Mouse (Mus musculus) thymus, postnatal 4 days (tissue): ENCODE measurements at regions not wholly inside any gene's neighbourhood (a gene's known extent, or its start where the extent isn't known, plus 50 kb on each side); places are given as distances from the start of the nearest gene placed in this dataset.

Source experiments
- DNase-seq: peaks from one replicate; pipeline ENCODE4 v3.0.0; 2021

DNA sequence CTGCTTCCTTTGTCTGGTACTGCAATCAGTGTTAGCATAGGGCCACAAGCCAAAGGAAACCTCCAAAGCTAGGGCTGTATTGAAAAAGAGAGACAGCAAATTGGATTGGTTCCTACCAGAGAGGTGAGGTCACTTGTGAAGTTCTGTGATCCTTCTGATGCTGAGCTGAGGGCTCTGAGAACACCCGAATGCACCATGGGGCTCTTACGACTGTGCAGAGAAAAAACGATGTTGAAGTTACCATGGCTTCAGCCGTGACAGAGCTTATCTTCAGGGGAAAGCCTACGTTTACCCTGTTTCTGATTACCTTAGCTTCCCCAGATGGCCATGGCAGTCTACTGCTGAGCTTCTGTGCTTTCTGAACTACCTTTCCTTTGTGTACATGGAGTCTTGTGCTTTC lies 53.9 kb upstream of the Fmo9 start:
- DNase-seq = no peak

DNA sequence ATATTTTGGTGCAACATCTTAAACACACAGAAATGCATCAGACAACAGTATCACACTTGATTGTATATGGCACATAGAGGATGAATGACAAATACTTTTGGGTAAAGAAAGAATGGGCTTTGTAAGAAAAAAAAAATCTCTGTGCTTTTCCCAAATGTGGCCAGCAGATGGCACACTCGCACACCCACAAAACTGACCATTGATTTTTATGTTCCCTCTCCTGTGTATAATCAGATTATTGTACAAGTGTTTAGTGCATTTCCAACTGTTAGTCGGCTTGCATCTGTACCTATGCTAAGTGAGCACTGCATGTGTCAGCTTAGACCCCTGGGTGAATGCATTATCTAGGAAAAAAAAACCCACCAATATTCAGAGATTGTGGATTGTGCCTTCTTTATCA lies 56.4 kb upstream of the Fmo9 start:
- DNase-seq = peak; percentile 18

DNA sequence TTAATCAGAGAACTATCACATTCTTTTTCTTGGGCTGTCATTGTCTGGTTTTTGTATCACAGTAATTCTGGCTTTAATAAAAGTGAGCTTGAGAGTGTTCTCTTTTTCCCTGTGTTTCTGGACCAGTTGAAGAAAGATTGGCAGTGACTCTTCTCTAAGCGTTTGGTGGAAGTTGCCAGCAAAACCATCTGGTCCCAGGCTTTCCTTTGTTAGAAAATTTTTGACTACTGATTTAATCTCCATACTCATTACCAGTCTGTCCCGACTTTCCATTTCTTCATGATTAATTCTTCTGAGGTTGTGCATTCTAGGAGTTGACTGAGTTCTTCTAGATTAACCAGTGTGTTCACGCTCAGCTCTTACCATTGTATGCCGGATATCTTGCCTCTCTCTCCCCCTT lies 68.6 kb upstream of the Fmo9 start:
- no peak for DNase-seq

DNA sequence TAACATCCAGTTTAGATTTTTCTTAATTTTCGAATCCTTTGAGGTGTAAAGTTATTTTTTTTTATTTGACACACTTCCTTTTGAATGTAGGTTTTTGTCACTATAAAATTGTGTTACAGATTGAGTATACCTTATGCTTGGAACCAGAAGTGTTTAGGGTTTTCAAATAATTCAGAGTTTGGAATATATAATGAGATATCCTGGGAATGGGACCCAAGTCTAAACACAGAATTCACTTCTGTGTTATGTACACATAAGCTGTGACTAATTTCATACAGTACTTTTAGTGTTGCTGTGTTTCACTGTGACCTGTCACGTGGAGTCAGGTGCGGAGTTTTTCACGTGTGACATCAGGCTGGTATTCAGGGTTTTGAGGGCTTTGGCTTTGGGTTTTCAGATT lies 69.1 kb upstream of the Fmo9 start:
- no peak for DNase-seq

DNA sequence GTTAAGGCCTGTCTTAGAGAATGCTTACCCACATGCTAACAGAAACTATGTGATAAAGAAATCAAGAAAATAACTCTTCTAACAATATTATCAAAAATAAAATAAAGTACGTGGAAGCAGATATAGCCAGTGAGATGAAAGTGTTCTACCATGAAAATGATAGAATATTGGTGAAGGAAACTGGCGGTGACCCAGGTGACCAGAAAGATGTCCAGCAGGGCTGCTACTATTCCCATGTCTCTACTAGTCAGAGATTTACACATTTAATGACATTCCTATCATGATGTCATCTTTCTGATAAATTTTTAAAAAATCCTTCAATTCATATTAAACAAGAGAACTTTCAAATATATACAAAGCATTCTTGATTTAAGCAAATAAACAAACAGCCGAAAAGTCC lies 69.8 kb upstream of the Fmo9 start:
- no peak for DNase-seq

DNA sequence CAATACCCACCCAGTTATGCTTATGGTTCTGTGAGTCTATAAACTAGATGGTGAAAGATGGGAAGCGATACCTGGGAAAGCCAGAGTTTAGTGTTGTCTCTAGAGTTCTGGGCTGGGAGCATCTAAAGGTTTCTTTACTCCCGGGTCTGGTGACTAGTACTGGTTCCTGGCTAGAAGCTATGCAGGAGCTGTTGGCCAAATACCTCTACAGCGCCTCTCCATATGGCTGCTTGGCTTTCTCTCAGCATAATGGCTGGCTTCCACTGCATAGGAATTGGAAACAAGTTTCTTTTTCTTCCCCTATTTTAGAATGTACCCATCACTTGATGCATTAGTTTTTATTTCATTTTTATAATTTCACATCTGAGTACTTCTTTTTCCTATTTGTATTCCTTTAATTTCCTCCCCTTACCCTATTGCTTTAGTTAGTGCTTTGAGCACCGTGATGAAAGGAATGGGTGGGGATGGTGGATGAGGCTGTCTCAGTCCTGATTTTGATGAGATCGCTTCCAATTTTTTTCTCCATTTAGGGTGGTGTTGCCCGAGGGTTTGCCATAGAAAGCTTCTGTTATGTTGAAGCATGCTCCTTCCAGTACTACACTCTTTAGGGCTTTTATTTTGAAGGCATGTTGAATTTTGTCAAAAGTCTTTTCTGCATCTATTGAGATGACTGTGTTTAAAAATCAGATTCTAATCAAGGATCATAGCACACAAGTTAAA lies 71.5 kb upstream of the Fmo9 start:
- no peak for DNase-seq

DNA sequence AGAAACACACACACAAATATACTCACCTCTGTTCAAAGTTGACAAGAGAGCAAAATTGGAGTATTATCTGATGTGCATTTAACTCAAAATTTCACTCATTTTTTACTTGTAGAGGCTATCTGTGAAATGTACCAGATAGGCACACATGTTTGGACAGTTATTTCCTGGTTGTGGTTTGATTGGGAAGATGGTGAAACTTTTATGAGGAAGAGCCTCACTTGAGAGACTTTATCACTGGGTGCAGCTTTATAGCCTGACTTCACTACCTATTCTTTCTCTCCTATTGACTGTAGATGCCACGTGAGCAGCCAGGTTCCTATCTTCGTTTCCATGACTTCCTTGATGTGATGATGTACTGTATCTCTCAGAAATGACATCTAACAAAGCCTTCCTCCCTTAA lies 77.3 kb upstream of the Fmo9 start:
- DNase-seq = no peak

DNA sequence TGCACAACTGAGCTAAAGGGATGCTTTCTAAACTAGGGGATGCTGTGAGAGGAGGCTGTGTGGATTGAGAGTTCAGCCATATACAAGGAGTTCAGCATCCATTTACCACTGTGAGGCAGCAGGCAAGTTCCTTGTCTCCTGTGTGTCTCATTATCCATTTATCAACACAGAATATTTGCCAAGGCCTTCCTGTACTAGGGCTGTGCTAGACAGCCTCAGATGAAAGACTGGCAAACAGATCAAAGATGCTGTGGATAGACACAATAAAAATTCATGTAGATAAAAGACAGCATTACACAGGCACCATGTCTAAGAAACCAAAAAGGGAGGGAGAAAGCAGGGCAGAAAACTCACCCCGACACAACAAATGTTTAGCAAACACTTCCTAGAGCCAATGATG lies 91.5 kb upstream of the Fmo9 start:
- DNase-seq = no peak

DNA sequence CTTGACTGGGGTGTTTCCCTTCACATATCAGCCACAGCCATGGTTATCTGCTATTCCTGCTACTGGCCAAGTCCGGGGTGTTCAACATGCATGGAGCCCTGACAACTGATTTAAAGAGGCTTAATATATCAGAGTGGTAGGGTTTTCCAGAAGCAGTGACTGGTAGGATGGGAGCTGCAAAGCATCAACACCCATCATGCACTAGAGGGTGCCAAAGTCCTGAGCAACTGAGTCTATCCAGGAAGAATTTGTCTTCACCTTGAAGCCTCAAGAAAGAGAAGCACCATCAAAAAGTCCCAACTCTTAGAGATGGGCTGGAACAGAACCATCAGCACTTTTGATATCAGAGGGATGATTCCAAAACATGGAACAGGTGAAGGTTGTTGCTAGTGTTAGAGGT lies 100.5 kb upstream of the Fmo9 start:
- DNase-seq = peak; percentile 24

DNA sequence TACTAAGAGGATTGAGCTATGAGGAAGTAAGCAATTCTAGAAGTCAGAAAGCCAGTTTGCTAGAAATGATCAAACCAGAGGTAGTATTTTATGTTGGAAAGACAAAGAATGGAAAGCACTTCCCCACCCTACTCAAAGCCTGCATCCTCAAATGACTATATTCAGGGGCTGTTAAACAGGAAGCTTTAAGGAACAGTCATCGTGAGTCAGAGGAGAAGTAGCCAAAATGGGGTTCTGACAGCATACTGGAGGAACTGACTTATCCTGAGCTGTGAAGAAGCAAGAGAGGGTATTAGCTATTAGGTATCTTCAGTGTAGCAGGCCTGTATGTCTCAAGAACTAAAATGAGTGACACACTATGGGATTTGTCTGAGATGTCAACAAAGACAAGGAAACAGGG lies 106.3 kb upstream of the Fmo9 start:
- DNase-seq = no peak

DNA sequence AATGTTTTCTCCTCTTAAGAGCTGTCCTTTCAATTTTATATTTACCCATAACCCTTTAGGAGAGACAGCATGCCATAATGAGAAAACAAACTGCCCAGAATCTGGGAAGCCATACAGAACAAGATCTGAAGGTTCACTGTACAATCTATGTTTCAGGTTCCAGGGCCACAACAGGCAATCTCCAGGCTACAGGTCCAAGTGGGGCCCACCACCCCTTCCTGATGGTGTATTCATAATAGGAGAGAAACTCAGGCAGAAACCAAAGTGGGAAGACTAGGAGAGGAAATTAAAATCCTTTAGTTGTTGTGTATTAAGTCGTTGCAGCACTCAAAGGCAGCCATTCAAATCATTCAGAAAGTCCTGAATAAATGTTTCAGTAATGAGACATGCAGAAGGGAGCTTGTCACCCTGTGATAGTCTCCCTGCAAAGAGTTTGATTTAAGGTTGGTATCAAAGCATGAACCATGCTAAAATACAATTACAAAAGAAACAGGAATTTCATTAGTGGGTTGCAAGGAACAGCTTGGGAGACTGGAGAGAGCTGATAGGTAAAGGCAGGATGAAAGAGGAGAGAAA lies 107.3 kb upstream of the Fmo9 start:
- no peak for DNase-seq

DNA sequence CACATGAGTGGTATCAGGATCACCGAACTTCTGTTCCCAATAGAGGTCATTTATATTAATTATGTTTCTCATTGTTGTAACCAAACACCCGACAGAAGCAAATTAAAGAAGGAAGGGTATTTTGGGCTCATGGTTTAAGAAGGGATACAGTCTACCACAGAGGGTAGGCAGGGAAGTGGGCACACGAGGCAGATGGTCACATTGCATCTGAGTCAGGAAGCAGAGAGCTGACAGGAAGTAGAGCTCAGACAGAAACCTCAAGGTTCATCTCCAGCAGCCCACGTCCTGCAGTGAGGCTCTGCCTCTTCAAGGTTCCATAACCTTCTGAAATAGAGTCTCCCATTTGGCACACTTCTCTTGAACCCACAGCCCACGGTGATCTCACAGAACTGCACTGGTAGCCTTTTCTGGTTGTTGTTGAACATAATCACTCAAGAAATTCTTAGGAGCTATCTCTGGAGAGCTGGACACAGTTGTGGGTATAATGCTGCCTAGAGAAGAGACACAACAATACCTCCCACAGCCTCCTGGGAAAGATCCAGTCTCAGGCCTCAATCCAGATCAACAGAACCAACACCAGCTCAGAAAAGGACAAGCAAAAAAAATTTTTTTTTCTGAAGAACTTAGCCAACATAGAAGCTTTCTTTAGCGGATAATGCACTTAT lies 111.5 kb upstream of the Fmo9 start:
- peak; percentile 12 for DNase-seq

DNA sequence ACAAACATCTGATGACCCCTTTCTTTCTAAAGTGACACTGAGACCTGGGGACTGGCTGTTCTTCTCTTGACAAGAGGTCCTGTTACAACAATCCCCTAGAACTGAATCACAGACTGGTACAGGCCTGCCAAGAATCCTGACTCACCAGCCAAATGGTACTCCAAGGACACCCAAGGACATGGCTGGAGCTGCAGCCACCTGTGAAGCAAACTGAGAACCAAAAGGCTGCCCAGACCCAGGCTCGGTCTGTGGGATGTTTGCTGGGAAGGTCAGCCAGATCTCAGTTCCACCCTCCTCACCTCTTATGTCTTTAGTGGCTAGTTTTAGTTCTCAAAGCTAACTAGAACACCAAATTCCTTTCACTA lies 112.1 kb upstream of the Fmo9 start:
- no peak for DNase-seq

DNA sequence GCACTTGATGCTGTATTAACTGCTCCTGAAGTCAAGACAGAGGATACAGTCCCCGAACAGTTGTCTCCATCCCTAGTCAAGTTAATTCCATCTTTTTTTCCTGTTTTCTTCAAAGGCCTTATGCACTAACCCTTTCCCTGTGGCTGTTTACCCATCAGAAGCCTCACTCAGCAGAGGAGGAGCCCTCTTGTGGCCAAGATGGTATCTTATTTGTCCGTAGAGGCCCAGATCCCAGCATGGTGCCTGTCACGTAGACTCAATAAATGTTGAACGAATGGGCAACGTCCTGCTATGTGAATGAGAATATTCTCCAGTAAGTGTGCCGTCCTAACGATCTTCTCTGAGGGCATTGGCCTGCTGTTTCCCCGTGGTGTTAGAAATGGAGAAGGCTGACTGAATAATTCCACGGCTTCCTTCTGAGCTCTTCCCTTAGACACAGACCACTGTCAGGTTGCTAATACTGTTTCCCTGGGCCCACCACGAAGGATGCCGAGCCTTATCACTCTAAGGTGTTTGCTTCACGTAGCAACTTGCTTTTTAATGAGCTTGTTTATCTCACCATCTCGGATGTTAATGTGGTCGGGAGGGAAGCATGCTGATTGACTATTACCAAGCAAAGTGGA lies 113.1 kb upstream of the Fmo9 start:
- no peak for DNase-seq

DNA sequence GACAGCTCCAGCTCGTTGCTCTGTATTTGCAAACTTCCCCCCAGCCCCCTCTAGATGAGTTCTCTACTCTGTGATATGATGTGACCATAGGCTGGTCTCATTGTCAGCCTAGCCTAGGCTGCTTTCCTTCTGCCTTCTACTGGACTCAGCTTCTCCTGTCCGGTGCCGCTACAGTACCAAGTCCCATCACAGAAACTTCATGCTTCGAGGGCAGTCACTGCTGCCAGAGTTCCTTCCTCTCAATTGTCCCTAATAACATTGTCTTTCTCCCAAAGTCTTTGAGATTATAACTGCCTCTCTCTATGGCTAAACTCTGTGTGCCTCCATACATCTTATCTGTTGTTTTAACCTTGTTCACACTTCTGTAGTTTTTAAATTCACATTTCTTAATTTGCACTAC lies 114.0 kb upstream of the Fmo9 start:
- DNase-seq = no peak

DNA sequence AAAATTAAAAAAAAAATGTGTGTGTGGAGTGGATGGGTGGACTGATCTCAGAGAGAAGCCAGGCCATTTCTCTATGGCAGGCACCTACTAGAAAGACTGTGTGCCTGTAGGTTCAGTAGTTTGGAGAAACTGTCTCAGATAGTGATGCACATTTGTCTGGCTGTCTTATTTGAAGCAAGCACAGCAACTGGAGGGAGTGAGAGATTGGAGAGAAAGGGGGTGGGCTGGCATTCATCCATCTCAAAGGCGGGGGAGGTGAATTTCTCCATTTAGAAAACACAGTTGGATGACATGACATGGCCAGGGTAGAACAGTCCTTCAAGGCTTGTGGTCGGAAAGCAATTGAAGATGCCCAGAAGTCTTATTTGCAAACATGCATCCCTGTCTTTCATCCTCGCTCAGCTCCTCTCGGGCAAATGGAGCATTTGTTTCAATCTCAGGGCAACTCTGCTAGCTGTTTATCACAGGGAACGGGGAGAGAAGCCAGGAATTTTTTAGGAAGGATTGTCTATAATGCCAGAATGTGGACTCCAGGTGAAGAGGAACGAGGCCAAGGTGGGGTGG lies 114.8 kb upstream of the Fmo9 start:
- DNase-seq = no peak

DNA sequence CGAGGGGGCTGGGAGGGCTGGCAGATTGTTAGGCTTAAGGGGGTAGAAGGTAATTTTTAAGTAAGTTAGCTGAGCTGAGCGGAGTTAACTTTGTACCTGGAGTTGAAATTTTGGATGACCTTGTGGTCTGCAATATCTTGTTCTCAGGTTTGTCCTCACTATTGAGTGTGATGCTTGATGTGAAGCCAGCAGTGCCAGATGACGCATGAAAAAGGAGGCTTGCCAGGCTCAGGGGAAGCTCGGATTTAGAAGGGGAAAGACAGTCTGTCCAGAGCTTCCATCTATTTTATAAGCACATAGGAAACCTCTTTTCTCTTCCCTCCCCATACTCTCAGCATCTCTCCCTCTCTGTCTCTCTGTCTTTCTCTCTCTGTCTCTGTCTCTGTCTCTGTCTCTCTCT lies 115.3 kb upstream of the Fmo9 start:
- DNase-seq = no peak

DNA sequence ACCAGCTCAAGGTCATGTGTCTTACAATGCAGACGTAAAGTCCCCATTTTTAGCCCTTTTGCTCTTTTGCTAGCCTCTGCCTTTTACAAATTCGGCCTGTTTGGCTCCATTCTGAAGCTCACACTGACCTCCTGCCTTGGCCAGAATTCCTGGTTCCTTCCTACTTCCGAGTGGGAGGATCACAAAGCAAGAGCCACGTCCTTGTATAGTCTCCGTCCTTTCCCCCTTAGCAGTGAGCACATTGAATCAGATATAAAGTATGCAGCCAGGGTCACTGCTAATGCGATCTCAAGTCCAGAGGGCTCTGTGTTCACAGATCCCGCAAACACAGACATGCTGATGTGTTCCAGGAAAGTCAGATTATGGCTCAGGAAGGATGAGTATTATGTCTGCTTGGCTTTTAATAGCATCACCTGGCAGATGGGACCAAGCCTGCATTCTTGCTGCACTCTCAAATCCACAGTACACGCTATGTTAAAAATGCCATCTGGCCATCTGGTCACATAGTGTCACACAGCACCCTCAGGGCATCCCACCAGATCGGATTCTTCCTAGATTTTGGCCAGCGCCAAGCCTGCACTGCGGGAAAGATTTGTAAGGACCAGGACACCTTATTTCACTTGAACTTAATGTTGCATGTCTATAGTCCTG lies 119.4 kb upstream of the Fmo9 start:
- no peak for DNase-seq

DNA sequence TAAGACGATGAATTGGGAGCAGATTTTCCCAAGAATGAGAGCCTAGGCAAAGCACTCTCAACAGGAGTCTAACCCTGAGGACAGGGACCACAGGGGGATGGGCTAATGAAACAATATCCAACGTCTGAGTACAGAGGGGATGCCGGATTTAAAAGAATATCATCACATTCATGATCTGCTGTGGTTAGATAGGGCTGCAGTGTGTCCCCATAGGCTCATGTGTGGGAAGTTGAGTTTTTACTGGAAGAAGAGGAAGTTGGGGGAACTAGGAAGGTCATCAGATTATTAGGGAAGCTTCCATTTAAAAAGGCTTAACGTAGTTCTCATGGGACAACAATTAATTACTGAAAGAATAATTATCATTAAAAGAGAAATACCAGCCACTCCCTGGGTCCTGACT lies 120.3 kb upstream of the Fmo9 start:
- DNase-seq = no peak

DNA sequence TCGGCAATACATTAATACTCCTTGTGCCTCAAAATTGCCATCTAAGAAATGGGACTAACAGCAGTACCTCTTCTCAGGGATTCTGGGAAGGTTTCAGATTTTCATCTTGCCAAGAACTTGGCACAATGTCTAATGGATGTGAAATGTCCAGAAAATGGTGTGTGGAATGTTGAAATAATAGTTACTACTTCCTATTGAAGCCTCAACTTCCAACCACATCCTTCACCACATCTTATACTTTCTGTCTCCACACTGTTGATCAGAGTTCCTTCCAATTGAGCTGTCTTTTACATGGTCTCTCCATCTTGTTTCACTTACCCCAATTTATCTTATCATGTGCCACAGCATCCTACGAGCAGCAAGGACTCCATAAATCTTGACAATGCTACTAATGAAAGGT lies 122.3 kb upstream of the Fmo9 start:
- DNase-seq = no peak

DNA sequence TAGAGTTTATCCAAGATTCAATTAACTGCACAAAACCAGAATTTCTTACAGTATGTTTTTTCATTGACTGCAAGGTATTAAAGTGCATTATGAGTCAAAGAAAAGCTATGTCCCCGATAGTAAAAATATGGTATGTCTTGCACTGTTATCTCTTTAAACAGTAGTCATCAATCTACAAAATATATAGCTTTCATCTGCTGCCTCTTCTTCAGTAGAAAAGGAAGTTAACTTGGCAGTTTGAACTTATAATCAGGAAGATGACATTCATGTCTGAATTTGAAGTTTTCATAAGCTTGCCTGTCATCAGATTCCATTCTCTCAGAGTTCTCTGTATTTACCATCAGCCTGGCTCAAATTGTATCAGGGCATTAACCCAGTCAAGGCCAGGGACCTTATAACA lies 122.7 kb upstream of the Fmo9 start:
- DNase-seq = no peak

DNA sequence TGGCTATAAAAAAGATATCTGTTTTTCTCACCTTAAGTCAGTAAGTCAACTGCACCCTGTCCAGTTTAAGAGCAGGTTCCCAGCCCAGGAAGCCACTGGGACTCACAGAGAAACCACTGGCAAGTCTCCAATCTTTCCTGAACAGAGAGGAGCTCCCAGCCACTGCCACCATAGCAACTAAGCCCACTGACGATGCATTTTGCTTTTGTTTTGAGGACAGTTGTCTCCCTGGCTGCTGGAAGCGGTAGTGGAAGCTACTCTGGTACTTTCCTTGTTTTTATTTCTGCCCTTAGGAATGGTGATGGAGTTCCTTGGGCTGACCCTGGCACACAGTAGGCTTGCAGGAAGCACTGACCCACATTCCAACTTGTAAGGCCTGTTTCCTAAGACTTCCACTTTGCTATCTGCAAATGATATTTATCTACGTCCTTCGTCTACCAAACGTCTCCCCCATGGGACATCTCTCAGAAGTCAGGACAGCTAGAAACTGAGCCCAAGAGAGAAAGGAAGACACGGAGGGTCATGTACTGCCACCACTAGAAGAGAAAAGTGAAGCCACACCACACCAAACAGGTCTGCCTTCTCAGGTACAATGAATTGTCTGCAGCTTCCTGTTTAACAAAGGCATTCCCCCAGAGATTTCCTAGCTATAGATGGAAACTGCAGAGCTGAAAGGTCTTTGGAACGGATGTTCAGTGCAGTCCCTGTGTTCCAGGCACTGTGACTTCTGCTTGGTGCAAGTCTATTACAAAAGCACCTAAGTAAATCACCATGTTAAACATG lies 125.7 kb upstream of the Fmo9 start:
- DNase-seq = no peak
